Mouse (Mus musculus) embryonic fibroblast, embryonic 13.5 days (primary cell): ENCODE measurements around the gene Ubl7.

Source experiments
- CTCF ChIP-seq: IDR thresholded peaks from 2 replicates; pipeline ENCODE4 v1.5.1; 2011; ENCODE audit warnings: mild to moderate bottlenecking, control low read depth, low read length, moderate library complexity, borderline replicate concordance; ENCODE audit not compliant: insufficient read depth
- POLR2A ChIP-seq: IDR thresholded peaks from 2 replicates; pipeline ENCODE4 v1.6.1; 2011; ENCODE audit warnings: low read depth, mild to moderate bottlenecking, control low read depth, low read length, moderate library complexity

DNA sequence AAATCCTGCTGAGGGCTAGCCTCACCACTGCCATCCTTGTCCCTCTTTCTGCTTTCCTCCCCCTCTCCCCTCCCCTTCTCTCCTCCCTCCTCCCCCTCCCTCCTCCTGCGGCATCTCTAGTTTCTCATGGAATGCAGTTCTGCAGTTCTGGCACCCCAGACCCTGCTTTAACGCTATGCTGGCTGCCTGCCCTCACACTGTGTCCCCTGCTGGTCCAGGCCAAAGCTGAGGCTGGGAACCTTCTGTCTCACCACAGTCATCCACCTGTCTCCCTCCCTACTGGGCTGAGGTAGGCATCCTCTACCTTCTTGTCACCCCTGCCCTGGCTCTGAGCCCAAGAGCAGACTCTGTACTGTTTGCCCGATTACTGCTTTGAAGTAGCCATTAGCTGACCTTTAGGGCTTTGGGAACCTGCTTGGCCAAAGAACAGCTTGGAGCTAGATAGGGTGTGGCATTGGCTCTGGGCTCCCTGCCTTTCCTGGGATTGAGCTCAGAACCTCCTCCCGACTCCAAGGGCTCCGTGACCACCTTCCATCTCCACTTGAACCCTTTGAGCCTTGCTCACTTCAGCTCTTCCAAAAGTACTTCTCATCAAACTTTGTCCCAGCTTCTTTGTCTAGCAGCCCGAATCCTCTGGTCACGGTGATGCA lies 36.7 kb downstream of the Ubl7 start:
- TF ChIP-seq CTCF (no peak), POLR2A (no peak)
